Mouse (Mus musculus) kidney, postnatal 0 days (tissue): ENCODE results near the gene Arhgap8. TPM values are rescaled to one million over a fixed set of nuclear protein-coding genes. Genes with fewer than 3 reads are reported as not detected.
A peak's percentile ranks its signal among the peaks of the same experiment; 100 is the strongest.

Experiments
- ATAC-seq: fragments of 200-750 bp; cut with Nextera tagmentation; replicated peaks from 2 replicates; pipeline ENCODE4 v1.8.0; 2017; ENCODE audit warnings: low read depth, moderate number of reproducible peaks, moderate TSS enrichment, moderate library complexity; ENCODE audit not compliant: low FRiP score
- DNase-seq: peaks from one replicate; pipeline ENCODE4 v3.0.0-alpha.2; 2016; ENCODE audit warnings: low spot score
- H3K27ac ChIP-seq: fragments of 300-500 bp; sonication (generic); 2 replicates; pipeline ENCODE4 v1.5.1; 2014; ENCODE audit warnings: mild to moderate bottlenecking
- H3K27me3 ChIP-seq: fragments of 300-500 bp; sonication (generic); 2 replicates; pipeline ENCODE4 v1.6.1; 2014; ENCODE audit warnings: low read length, mixed read lengths; ENCODE audit not compliant: insufficient read depth
- H3K36me3 ChIP-seq: fragments of 300-500 bp; sonication (generic); 2 replicates; pipeline ENCODE4 v1.6.1; 2014; ENCODE audit warnings: low read length, mixed read lengths; ENCODE audit not compliant: insufficient read depth
- H3K4me1 ChIP-seq: fragments of 300-500 bp; sonication (generic); replicated peaks from 2 replicates; pipeline ENCODE4 v1.6.1; 2014; ENCODE audit warnings: antibody characterized with exemption, low read length, mixed read lengths; ENCODE audit not compliant: insufficient read depth
- H3K4me2 ChIP-seq: fragments of 300-500 bp; sonication (generic); 2 replicates; pipeline ENCODE4 v1.6.1; 2014; ENCODE audit warnings: mild to moderate bottlenecking, low read length, moderate library complexity, mixed read lengths
- H3K4me3 ChIP-seq: fragments of 300-500 bp; sonication (generic); replicated peaks from 2 replicates; pipeline ENCODE4 v1.5.1; 2014; ENCODE audit warnings: low read depth, low read length
- H3K9ac ChIP-seq: fragments of 300-500 bp; sonication (generic); 2 replicates; pipeline ENCODE4 v1.6.1; 2014; ENCODE audit warnings: low read depth, low read length
- H3K9me3 ChIP-seq: fragments of 300-500 bp; sonication (generic); replicated peaks from 2 replicates; pipeline ENCODE4 v1.6.1; 2016; ENCODE audit warnings: low read length, inconsistent platforms, mixed read lengths
- CTCF ChIP-seq: IDR thresholded peaks from 2 replicates; pipeline ENCODE4 v1.5.1; 2016; ENCODE audit warnings: antibody characterized with exemption, low read depth, mild to moderate bottlenecking, moderate library complexity
- WGBS: fragments of 180-500 bp; shearing (Covaris S2); extraction: QIAGEN DNeasy Blood & Tissue Kit; methylation state at CpG from one replicate; pipeline ENCODE4 v1.1.7; 2014; 5-methylcytosine and 5-hydroxymethylcytosine counted together
- polyA plus RNA-seq: library from polyadenylated mRNA; unstranded; fragments of >200 nt; fragmentation: Nextera tagmentation; extraction: Ambion mirVana; gene quantifications from 2 replicates; pipeline ENCODE4 v1.2.1, GENCODE M21; 2015

The Arhgap8 gene
- polyA plus RNA-seq, 1 experiment from 2014 or later = 13.9 TPM

DNA sequence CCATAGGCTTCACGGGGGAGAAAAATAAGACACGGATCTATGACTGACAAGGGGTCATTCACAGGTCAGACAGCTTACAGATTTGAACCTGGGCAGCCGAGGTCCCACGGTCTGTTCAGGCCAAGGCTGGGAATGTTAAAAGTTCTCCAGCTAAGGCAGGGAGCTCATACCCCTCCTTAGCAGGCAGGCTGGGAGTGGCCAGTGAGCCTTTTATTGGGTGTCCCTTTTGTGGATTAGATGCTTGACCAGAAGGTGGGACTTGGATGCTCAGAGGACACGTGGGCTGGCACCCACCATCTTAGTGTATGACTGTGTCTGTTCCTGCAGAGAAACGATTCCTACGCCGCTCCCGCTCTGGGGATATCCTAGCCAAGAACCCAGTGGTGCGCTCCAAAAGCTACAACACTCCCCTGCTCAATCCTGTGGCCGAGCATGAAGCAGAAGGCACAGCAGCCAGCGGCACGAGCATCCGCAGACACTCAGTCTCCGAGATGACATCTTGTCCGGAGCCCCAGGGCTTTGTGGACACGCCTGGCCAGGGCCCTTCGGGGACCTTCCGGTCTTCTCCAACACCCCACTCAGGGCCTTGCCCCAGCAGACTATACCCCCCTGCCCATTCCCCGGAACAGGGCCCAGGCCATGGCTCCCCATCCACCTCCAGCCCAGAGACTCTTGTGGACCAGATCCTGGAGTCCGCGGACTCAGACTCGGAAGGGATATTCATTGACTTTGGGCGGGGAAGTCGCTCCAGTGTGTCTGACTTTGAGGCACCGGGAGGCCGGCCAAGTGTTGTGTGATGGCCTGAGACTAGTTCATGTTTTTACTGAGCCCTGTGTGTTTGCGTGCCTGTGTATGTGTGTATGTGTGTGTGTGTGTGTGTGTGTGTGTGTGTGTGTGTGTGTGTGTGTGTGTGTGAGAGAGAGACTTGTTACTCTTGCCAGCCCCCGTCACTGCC, 17.2 kb upstream of the Arhgap8 start:
- no peak for DNase-seq
- Histone ChIP-seq H3K9ac (no peak overlapping the region), H3K4me2 (no peak overlapping the region), H3K9me3 (no peaks in the 10 kb centered on the region), H3K27me3 (no peaks in the 10 kb centered on the region), H3K4me1 (no peaks in the 10 kb centered on the region), H3K36me3 (peaks cover 9% of the 10 kb centered on the region; the same call in 1 of the 2 replicates), H3K27ac (no peak overlapping the region), H3K4me3 (no peak overlapping the region)
- WGBS = 81% methylated on average over 29 of the region's 29 CpGs
- no peak for TF ChIP-seq CTCF
- no peak for ATAC-seq

- no peak overlapping the region for H3K27ac ChIP-seq
- no peak for ATAC-seq
- H3K4me1 ChIP-seq = no peaks in the 10 kb centered on the region
- TF ChIP-seq CTCF = no peak
- H3K4me2 ChIP-seq = no peak overlapping the region
- WGBS = 82% methylated on average over 7 of the region's 7 CpGs
- DNase-seq = no peak
- H3K9me3 ChIP-seq = no peaks in the 10 kb centered on the region
- no peaks in the 10 kb centered on the region for H3K27me3 ChIP-seq
- H3K9ac ChIP-seq = no peak overlapping the region
- H3K4me3 ChIP-seq = no peak overlapping the region
- H3K36me3 ChIP-seq = peaks cover 8% of the 10 kb centered on the region; the same call in 1 of the 2 replicates
Measured at GRCm38 (mm10) chr15:84703992-84704391, 15.9 kb upstream of the Arhgap8 start.

GRCm38 (mm10) chr15:84705351-84705901, 14.4 kb upstream of the Arhgap8 start:
- H3K27ac ChIP-seq = no peak overlapping the region
- H3K27me3 ChIP-seq = no peaks in the 10 kb centered on the region
- H3K9ac ChIP-seq = no peak overlapping the region
- no peak for TF ChIP-seq CTCF
- ATAC-seq (no peak), DNase-seq (no peak)
- H3K4me1 ChIP-seq = no peaks in the 10 kb centered on the region
- H3K9me3 ChIP-seq = no peaks in the 10 kb centered on the region
- H3K36me3 ChIP-seq = no peaks in the 10 kb centered on the region
- H3K4me2 ChIP-seq = no peak overlapping the region
- WGBS = 75% methylated on average over 6 of the region's 6 CpGs
- no peak overlapping the region for H3K4me3 ChIP-seq

- ATAC-seq = no peak
- H3K27ac ChIP-seq = no peak overlapping the region
- H3K9me3 ChIP-seq = no peaks in the 10 kb centered on the region
- H3K27me3 ChIP-seq = no peaks in the 10 kb centered on the region
- H3K4me1 ChIP-seq = no peaks in the 10 kb centered on the region
- no peak overlapping the region for H3K4me2 ChIP-seq
- no peak overlapping the region for H3K9ac ChIP-seq
- TF ChIP-seq CTCF = no peak
- 61% methylated on average over 6 of the region's 6 CpGs for WGBS
- no peaks in the 10 kb centered on the region for H3K36me3 ChIP-seq
- DNase-seq = no peak
- H3K4me3 ChIP-seq = no peak overlapping the region
Measured at GRCm38 (mm10) chr15:84706983-84707619, 12.8 kb upstream of the Arhgap8 start.

DNA sequence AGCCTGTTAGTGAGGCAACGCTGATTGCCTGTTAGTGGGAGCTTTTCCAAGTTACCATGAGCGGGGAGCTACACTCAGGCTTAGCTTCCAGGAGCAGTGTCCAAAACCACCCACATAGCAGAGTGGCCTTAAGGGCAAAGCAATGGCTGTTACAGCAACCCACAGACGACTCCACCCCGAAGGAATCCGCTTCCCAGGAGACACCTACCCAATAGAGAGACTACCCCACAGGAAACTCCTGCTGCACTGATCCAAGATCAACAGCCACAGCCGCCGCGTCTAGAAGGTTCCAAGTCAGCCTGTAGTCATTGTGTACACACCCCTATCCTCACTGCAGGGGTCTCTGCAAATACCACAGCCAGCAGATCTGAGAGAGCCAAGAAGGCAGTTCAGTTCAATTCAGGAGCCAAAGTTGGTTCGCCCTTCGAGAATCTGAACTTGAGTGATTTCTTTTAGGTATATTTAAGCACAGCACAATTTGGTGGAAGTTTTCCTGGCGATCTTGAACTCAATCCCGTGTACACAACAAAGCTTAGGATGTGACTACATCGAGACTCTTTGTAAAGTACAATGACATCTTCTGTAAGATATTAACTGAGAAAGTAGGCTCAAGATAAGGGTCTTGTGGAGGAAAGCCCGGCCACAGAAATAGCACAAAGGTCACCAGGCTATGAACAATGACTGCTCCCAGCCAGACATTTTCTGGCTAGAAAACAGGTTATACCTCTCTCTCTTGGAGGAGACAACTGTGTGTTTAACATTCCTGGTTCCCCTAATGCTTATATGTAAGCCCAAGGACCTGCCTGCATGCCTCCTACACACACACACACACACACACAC, 7.1 kb upstream of the Arhgap8 start:
- no peak overlapping the region for H3K4me2 ChIP-seq
- DNase-seq (peak; percentile 51), ATAC-seq (no peak)
- peak overlapping the region; percentile 92 for H3K27ac ChIP-seq
- TF ChIP-seq CTCF = no peak
- no peaks in the 10 kb centered on the region for H3K9me3 ChIP-seq
- 0 out of 2 replicates have a peak, but pooled peaks cover 13% of the 10 kb centered on the region for H3K4me1 ChIP-seq
- 48% methylated on average over 14 of the region's 14 CpGs for WGBS
- H3K9ac ChIP-seq = no peak overlapping the region
- no peaks in the 10 kb centered on the region for H3K27me3 ChIP-seq
- no peak overlapping the region for H3K4me3 ChIP-seq
- H3K36me3 ChIP-seq = no peaks in the 10 kb centered on the region

- Histone ChIP-seq H3K4me2 (peak overlapping the region; percentile 45), H3K27me3 (no peaks in the 10 kb centered on the region), H3K27ac (peak overlapping the region; percentile 92), H3K4me3 (no peak overlapping the region), H3K4me1 (peaks cover 16% of the 10 kb centered on the region; the same call in 1 of the 2 replicates), H3K36me3 (no peaks in the 10 kb centered on the region), H3K9me3 (no peaks in the 10 kb centered on the region), H3K9ac (peak overlapping the region; percentile 24; the same call in 1 of the 2 replicates)
- WGBS = 0% methylated on average over 17 of the region's 17 CpGs
- ATAC-seq (peak; percentile 81), DNase-seq (peak; percentile 97)
- peak; percentile 58 for TF ChIP-seq CTCF
Measured at GRCm38 (mm10) chr15:84714730-84715129, 5.1 kb upstream of the Arhgap8 start.
